Mouse (Mus musculus): ENCODE data around the gene Tnni2. TPM values are rescaled to one million over a fixed set of nuclear protein-coding genes. Genes with fewer than 3 reads are reported as not detected.

Gene Tnni2
- polyA plus RNA-seq (2012; rRNA removed), result 3.2 and 4.3 TPM in 2 replicates

DNA sequence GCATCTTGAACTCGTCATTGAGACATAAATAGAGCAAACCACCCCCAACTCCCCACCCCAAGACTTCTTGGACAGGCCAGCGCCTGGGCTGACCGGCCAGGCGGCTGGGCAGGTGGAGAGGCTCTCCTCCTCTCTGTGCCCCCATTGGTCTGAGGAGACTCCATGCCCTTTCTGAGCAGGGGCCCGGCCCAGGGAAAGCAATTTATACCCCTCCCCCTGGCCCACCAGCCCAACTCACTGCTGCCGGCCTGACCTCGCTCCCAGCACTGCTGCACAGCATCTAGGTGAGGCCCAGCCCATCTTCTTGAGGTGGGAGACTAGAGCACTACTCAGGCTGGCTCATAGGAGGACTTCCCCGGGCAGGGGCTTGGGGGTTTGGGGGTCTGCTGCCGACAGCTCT lies at the start of gene Tnni2:
Gene Tnni2, plus strand, starts transcription at position 224 of the 400 bp plus-strand sequence.
- DNase-seq, result no peak
- no peaks in the 10 kb centered on the region for H3K27me3 ChIP-seq (ENCODE audit: control insufficient read depth, insufficient read depth, low read length)
- H3K27ac ChIP-seq (ENCODE audit: control insufficient read depth, insufficient read depth, low read length), result no peak within 1 kb of the TSS
- TF ChIP-seq CTCF (IDR thresholded peaks at IDR 0.05; ENCODE audit: borderline replicate concordance, control insufficient read depth, extremely low read depth, insufficient read depth, low read length, poor library complexity), result no peak
- TF ChIP-seq POLR2A (IDR thresholded peaks at IDR 0.05; ENCODE audit: control insufficient read depth, extremely low read depth, insufficient read depth, low read length, poor library complexity), result no peak
- no peak within 1 kb of the TSS for H3K4me3 ChIP-seq (ENCODE audit: control insufficient read depth, insufficient read depth, low read length)
- peaks cover 41% of the 10 kb centered on the region for H3K4me1 ChIP-seq (replicated peaks; ENCODE audit: control insufficient read depth, insufficient read depth, low read length)
- H3K36me3 ChIP-seq (ENCODE audit: control insufficient read depth, insufficient read depth, low read length), result no peaks in the 10 kb centered on the region
- 80% methylated on average over 9 of the region's 9 CpGs for WGBS

DNA sequence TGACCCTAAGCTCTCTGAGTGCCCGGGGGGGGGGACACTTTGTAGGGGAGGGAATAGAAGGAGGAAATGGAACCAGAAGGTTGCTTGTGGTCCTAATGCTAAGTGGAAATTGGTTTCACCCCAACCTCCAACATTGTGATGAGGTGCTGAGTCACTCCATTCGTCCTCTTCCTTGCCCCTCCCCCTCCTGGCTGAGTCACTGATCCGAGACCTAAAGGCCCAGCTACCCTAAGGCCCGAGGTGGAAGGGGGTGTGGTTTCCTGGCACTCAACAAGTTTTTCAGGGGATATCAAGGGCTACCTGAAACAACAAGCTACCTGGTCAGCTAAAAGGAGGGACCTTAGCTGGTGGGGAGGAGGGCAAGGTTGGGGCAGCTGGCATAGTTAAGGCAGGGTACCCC lies 48.4 kb upstream of the Tnni2 start:
- Histone ChIP-seq H3K4me3 (ENCODE audit: control insufficient read depth, insufficient read depth, low read length) (no peak overlapping the region), H3K36me3 (ENCODE audit: control insufficient read depth, insufficient read depth, low read length) (no peaks in the 10 kb centered on the region), H3K4me1 (replicated peaks; ENCODE audit: control insufficient read depth, insufficient read depth, low read length) (peaks cover 14% of the 10 kb centered on the region), H3K27me3 (ENCODE audit: control insufficient read depth, insufficient read depth, low read length) (no peaks in the 10 kb centered on the region), H3K27ac (ENCODE audit: control insufficient read depth, insufficient read depth, low read length) (no peak overlapping the region)
- no peak for TF ChIP-seq POLR2A (IDR thresholded peaks at IDR 0.05; ENCODE audit: control insufficient read depth, extremely low read depth, insufficient read depth, low read length, poor library complexity)
- TF ChIP-seq CTCF (IDR thresholded peaks at IDR 0.05; ENCODE audit: borderline replicate concordance, control insufficient read depth, extremely low read depth, insufficient read depth, low read length, poor library complexity), result no peak
- 34% methylated on average over 4 of the region's 4 CpGs for WGBS
- no peak for DNase-seq

DNA sequence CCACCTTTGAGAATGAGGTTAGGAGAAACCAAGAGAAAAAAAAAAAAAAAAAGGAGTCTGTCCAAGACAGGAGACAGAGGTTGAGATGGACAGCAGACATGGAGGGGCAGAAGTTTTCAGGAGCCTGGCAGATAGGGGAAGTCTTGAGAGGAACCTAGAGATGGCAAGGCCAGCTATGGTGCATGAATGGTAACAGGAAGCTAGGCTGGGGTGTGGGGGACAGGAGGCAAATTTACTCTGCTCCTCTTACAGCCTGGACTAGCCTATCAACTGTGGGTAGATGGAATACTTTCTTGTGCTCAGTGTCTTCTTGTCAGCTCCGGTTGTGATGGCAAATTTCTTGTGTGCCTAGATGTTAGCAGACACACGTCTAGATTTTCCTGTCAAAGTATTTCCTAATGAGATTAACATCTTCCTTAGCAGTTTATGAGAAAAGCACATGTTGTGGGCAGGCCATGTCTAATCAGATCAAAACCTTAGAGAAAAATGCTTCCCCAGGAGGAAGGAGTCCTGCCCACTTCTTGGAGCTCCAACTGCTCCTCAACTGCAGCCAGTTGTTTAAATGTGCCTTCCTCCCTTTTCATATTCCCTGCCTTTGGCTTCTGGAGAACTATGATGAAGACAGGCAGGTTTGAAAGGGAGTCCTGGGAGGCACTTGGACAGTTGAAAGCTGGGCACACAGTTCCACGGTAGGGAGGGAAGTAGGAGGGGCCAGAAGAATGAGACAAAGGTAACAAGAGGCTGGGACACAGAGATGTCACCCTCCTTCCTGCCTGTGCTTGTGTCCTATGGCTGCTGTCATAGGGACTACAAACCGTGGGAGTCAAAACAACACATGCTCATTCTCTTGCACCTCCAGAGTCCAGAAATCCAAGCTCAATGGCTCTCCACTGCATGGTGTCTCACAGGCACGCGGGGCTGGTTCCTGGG lies 47.1 kb upstream of the Tnni2 start:
- no peak for DNase-seq
- no peaks in the 10 kb centered on the region for H3K36me3 ChIP-seq (ENCODE audit: control insufficient read depth, insufficient read depth, low read length)
- H3K27ac ChIP-seq (ENCODE audit: control insufficient read depth, insufficient read depth, low read length), result no peak overlapping the region
- 46% methylated on average over 6 of the region's 6 CpGs for WGBS
- H3K4me1 ChIP-seq (replicated peaks; ENCODE audit: control insufficient read depth, insufficient read depth, low read length), result peaks cover 18% of the 10 kb centered on the region
- no peaks in the 10 kb centered on the region for H3K27me3 ChIP-seq (ENCODE audit: control insufficient read depth, insufficient read depth, low read length)
- no peak overlapping the region for H3K4me3 ChIP-seq (ENCODE audit: control insufficient read depth, insufficient read depth, low read length)
- TF ChIP-seq CTCF (IDR thresholded peaks at IDR 0.05; ENCODE audit: borderline replicate concordance, control insufficient read depth, extremely low read depth, insufficient read depth, low read length, poor library complexity) (no peak), POLR2A (IDR thresholded peaks at IDR 0.05; ENCODE audit: control insufficient read depth, extremely low read depth, insufficient read depth, low read length, poor library complexity) (no peak)

DNA sequence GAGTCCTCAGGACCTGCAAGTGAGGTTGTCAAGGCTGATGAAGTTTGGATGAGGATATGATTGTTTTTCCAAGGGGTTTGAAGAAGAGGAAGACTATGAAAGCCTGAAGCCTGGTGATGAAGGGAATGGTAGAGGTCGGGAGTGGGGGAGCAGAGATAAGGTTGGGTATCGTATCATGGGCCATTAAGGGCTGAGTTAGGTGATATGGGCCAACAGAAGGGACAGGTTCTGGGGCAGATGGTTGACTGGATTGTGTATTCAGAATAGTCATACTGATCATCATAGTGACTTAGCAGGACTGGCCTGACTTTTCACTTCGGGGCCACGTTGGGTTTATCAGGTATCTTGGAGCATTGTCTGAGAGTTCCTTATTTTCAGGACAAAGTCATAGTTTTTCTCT lies 46.1 kb upstream of the Tnni2 start:
- TF ChIP-seq CTCF (IDR thresholded peaks at IDR 0.05; ENCODE audit: borderline replicate concordance, control insufficient read depth, extremely low read depth, insufficient read depth, low read length, poor library complexity) (no peak), POLR2A (IDR thresholded peaks at IDR 0.05; ENCODE audit: control insufficient read depth, extremely low read depth, insufficient read depth, low read length, poor library complexity) (no peak)
- no peak overlapping the region for H3K27ac ChIP-seq (ENCODE audit: control insufficient read depth, insufficient read depth, low read length)
- H3K4me3 ChIP-seq (ENCODE audit: control insufficient read depth, insufficient read depth, low read length), result no peak overlapping the region
- 93% methylated on average over 4 of the region's 4 CpGs for WGBS
- DNase-seq, result no peak
- H3K27me3 ChIP-seq (ENCODE audit: control insufficient read depth, insufficient read depth, low read length), result no peaks in the 10 kb centered on the region
- H3K36me3 ChIP-seq (ENCODE audit: control insufficient read depth, insufficient read depth, low read length), result no peaks in the 10 kb centered on the region
- H3K4me1 ChIP-seq (replicated peaks; ENCODE audit: control insufficient read depth, insufficient read depth, low read length), result peaks cover 18% of the 10 kb centered on the region

GRCm38 (mm10) chr7:142396611-142397010 lies 45.0 kb upstream of the Tnni2 start:
- Histone ChIP-seq H3K4me3 (ENCODE audit: control insufficient read depth, insufficient read depth, low read length) (no peak overlapping the region), H3K27ac (ENCODE audit: control insufficient read depth, insufficient read depth, low read length) (no peak overlapping the region), H3K27me3 (ENCODE audit: control insufficient read depth, insufficient read depth, low read length) (no peaks in the 10 kb centered on the region), H3K36me3 (ENCODE audit: control insufficient read depth, insufficient read depth, low read length) (no peaks in the 10 kb centered on the region), H3K4me1 (replicated peaks; ENCODE audit: control insufficient read depth, insufficient read depth, low read length) (peaks cover 18% of the 10 kb centered on the region)
- TF ChIP-seq POLR2A (IDR thresholded peaks at IDR 0.05; ENCODE audit: control insufficient read depth, extremely low read depth, insufficient read depth, low read length, poor library complexity) (no peak), CTCF (IDR thresholded peaks at IDR 0.05; ENCODE audit: borderline replicate concordance, control insufficient read depth, extremely low read depth, insufficient read depth, low read length, poor library complexity) (no peak)
- WGBS, result 91% methylated on average over 1 of the region's 1 CpGs
- DNase-seq, result no peak

DNA sequence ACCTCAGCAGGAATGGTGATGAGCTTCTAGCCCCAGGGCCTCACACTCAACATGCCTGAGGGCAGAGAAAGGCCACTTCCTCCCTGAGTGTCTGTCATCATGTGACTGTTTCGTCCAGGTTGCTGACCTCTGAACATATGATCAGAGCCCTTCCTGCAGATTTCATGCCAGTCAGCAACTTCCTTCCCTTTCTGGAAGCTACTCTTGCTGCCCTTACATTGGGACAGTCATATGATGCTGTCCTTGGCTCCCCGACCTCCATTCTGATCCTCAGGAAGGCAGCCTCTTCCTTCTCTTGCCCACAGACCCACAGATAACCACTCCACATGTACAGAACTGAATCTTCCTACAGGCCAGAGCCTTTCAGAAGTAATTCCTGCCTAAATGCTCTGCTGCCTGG lies 43.6 kb upstream of the Tnni2 start:
- Histone ChIP-seq H3K4me3 (ENCODE audit: control insufficient read depth, insufficient read depth, low read length) (no peak overlapping the region), H3K27ac (ENCODE audit: control insufficient read depth, insufficient read depth, low read length) (no peak overlapping the region), H3K36me3 (ENCODE audit: control insufficient read depth, insufficient read depth, low read length) (no peaks in the 10 kb centered on the region), H3K27me3 (ENCODE audit: control insufficient read depth, insufficient read depth, low read length) (no peaks in the 10 kb centered on the region), H3K4me1 (replicated peaks; ENCODE audit: control insufficient read depth, insufficient read depth, low read length) (peaks cover 18% of the 10 kb centered on the region)
- DNase-seq, result no peak
- no peak for TF ChIP-seq CTCF (IDR thresholded peaks at IDR 0.05; ENCODE audit: borderline replicate concordance, control insufficient read depth, extremely low read depth, insufficient read depth, low read length, poor library complexity)
- TF ChIP-seq POLR2A (IDR thresholded peaks at IDR 0.05; ENCODE audit: control insufficient read depth, extremely low read depth, insufficient read depth, low read length, poor library complexity), result no peak
- 52% methylated on average over 2 of the region's 2 CpGs for WGBS
